Mouse (Mus musculus) hematopoietic stem cell, adult 5-6 weeks (primary cell): ENCODE measurements around the gene Gin1. TPM values are rescaled to one million over a fixed set of nuclear protein-coding genes. Genes with fewer than 3 reads are reported as not detected.

ENCODE experiments used
- ATAC-seq, 2 experiments: fragments of 125-278 bp in 1 of 2; replicated peaks in 1 of 2; 2 replicates each; pipeline ENCODE4 v1.8.0; 2016 to 2017; ENCODE audit warnings: inconsistent platforms in 2 of 2, mild to moderate bottlenecking in 2 of 2, moderate number of reproducible peaks in 2 of 2, low read depth in 1 of 2, moderate TSS enrichment in 1 of 2; ENCODE audit not compliant: low FRiP score in 2 of 2, poor library complexity in 2 of 2, severe bottlenecking in 2 of 2, insufficient read depth in 1 of 2, low TSS enrichment in 1 of 2
- total RNA-seq: library from RNA; stranded (forward); fragments of 172-1452, 232-1000 nt; gene quantifications from 2 replicates; pipeline ENCODE4 v1.2.3, GENCODE M21; 2017

Gin1 gene
- total RNA-seq, 1 experiment from 2014 or later = 17.8 TPM

- ATAC-seq = no peak
These were observed 64.4 kb downstream of the Gin1 start for GRCm38 (mm10) chr1:97834354-97834822.

Other genes with a start within 250 kb of the Gin1 start
- gene D1Ertd622e, start 108.1 kb upstream of the Gin1 start, total RNA-seq = 27.7 and 34.4 TPM in 2 replicates
- gene Ppip5k2, start 239 bp downstream of the Gin1 start, total RNA-seq = 67.0 and 70.0 TPM in 2 replicates